Mouse (Mus musculus): ENCODE data around the gene Vmn1r122. TPM values are rescaled to one million over a fixed set of nuclear protein-coding genes. Genes with fewer than 3 reads are reported as not detected.
"Not testable (repeated sequence)": the region's sequence is repeated elsewhere in the genome, so short reads cannot be mapped to it uniquely, and the experiment has no call there.

Vmn1r122 gene
- total RNA-seq (2022), result not detected

DNA sequence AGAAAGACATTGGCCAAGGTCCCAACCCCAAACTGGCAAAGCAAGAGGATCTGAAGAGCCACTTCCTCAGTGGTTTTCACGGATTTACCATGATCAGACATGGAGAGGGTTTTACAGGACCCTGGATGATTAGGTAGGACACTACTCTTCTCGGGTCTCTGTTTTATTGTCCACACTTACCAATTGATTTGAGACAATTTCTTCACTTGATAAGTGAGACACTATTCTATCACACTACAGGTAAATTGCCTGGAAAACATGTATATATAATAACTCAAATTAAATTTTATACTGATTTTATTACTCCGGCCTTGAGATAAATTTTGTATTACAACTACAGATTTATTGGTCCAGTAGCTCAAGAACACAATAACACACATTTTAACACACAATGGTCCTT lies at the start of gene Vmn1r122:
TSS of gene Vmn1r122 (minus strand) at position 101 of the 400 bp plus-strand sequence.
- DNase-seq (ENCODE audit: low spot score in 2 of 2), result not testable (repeated sequence)

DNA sequence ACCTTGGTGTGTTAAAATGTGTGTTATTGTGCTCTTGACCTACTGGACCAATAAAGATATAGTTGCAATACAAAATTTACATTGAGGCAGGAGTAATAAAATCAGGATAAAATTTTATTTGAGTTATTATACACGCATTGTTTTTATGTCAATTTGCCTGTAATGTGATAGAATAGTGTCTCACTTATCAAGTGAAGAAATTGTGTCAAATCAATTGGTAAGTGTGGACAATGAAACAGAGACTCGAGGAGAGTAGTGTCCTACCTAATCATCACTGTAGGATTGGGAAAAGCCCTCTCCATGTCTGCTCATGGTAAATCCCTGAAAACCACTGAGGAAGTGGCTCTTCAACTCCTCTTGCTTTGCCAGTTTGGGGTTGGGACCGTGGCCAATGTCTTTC lies 28.0 kb upstream of the Vmn1r122 start, which contains the start of gene Vmn1r123:
TSS of gene Vmn1r123 (plus strand) at position 301 of the 400 bp plus-strand sequence.
- not testable (repeated sequence) for DNase-seq (ENCODE audit: low spot score in 2 of 2)

DNA sequence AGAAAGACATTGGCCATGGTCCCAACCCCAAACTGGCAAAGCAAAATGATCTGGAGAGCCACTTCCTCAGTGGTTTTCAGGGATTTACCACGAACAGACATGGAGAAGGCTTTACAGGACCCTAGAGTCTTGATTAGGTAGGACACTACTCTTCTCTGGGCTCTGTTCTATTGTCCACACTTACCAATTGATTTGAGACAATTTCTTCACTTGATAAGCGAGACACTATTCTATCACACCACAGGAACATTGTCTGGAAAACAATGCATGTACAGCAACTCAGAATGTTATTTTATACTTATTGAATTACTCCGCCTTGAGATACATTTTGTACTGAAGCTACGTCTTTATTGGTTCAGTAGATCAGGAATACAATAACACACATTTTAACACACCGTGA lies 35.5 kb downstream of the Vmn1r122 start, which contains the start of gene Vmn1r121:
TSS of gene Vmn1r121 (minus strand) at position 101 of the 400 bp plus-strand sequence.
- DNase-seq (ENCODE audit: low spot score in 2 of 2), result not testable (repeated sequence)

Other genes with a start within 250 kb of the Vmn1r122 start
- not detected for gene Vmn1r118, start 221.8 kb downstream of the Vmn1r122 start, total RNA-seq (2022)
- gene Vmn1r119, start 121.7 kb downstream of the Vmn1r122 start, total RNA-seq (2022), result not detected
- not detected for gene Vmn1r120, start 80.3 kb downstream of the Vmn1r122 start, total RNA-seq (2022)
- not detected for gene Vmn1r121, start 35.6 kb downstream of the Vmn1r122 start, total RNA-seq (2022)
- gene Vmn1r123, start 28.1 kb upstream of the Vmn1r122 start, total RNA-seq (2022), result not detected
- not detected for gene Gm5157, start 56.3 kb upstream of the Vmn1r122 start, total RNA-seq (2022)
- gene Vmn1r124, start 126.5 kb upstream of the Vmn1r122 start, total RNA-seq (2022), result not detected
- not detected for gene Vmn1r125, start 138.1 kb upstream of the Vmn1r122 start, total RNA-seq (2022)
- gene Vmn1r126, start 167.3 kb upstream of the Vmn1r122 start, total RNA-seq (2022), result not detected
- not detected for gene Vmn1r127, start 185.7 kb upstream of the Vmn1r122 start, total RNA-seq (2022)
- not detected for gene Vmn1r128, start 215.2 kb upstream of the Vmn1r122 start, total RNA-seq (2022)
- not detected for gene Vmn1r129, start 227.2 kb upstream of the Vmn1r122 start, total RNA-seq (2022)

All from gastrocnemius, adult 8-10 months (tissue).